Mouse (Mus musculus): ENCODE data around the gene Kansl3. TPM values are rescaled to one million over a fixed set of nuclear protein-coding genes. Genes with fewer than 3 reads are reported as not detected.

The Kansl3 gene
- polyA plus RNA-seq, 1 experiment from 2014 or later: 41.9 TPM

DNA sequence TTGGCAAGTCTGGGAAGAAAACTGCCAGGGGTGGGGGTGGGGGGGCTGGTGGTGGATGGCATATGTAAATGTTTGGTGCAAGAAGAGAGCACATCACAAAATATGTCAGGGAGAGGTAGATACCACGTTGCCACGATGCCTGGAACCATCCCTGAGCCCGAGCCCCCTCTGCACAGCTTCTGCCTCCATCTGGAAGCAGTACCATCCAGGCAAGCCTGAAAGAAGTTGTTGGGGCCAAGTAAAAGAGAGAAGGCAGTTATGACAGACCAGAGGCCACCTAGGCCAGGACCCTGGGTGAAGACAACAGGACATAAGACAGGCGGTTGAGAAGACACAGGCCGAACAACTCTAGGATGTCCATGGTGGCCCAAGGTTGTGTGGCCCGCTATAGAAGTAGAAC, 68.5 kb downstream of the Kansl3 start:
- Histone ChIP-seq H3K4me1 (replicated peaks) (peaks cover 8% of the 10 kb centered on the region), H3K9me3 (no peaks in the 10 kb centered on the region), H3K9ac (replicated peaks) (no peak overlapping the region), H3K4me3 (replicated peaks) (no peak overlapping the region), H3K27ac (no peak overlapping the region), H3K27me3 (peaks cover 25% of the 10 kb centered on the region), H3K36me3 (no peaks in the 10 kb centered on the region), H3K4me2 (replicated peaks) (no peak overlapping the region)
- WGBS: 91% methylated on average over 6 of the region's 6 CpGs
- no peak for ATAC-seq

DNA sequence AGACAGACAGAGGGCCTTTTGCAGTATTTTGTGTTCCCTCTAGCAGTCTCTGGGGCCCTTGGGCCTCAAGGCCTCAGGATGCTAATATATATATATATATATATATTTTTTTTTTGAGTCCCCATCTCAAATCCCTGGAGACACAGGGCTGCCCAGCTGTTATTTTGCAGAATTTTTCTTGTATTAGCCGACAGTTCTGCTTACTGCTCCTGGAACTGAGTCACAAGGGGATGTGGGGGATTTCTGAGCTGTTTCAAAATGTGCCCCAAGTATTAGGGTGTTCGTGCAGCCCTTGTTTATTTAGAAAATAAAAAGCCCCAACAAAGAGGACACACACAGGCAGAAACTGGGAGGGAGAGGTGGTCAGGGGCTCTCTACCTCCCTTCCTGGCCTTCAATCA, 69.3 kb downstream of the Kansl3 start:
- H3K9me3 ChIP-seq: no peaks in the 10 kb centered on the region
- WGBS: 56% methylated on average over 2 of the region's 2 CpGs
- H3K36me3 ChIP-seq: no peaks in the 10 kb centered on the region
- peaks cover 8% of the 10 kb centered on the region for H3K4me1 ChIP-seq (replicated peaks)
- ATAC-seq: no peak
- H3K27me3 ChIP-seq: peaks cover 25% of the 10 kb centered on the region
- no peak overlapping the region for H3K4me2 ChIP-seq (replicated peaks)
- no peak overlapping the region for H3K27ac ChIP-seq
- no peak overlapping the region for H3K9ac ChIP-seq (replicated peaks)
- no peak overlapping the region for H3K4me3 ChIP-seq (replicated peaks)

DNA sequence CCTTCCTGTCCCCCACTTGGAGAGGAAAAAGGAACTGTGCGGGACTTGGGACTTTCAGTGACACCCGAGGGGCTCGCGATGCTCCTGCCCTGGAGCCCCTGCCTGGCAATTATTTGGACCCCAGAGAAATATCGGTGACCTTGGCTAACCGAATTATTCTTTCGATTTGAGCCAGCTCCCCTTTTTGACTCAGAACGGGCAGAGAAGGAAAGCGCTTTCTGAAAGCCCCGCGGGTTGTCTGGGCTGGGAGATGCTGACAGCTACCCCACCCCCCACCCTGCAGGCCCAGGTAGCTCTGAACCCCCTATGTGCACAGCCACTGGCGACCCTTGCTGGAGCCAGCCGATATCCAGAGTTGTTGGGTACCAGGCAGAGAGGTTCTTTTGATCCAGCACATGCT, 69.9 kb downstream of the Kansl3 start:
- no peak for ATAC-seq
- Histone ChIP-seq H3K4me1 (replicated peaks) (peaks cover 8% of the 10 kb centered on the region), H3K4me2 (replicated peaks) (no peak overlapping the region), H3K9ac (replicated peaks) (no peak overlapping the region), H3K9me3 (no peaks in the 10 kb centered on the region), H3K4me3 (replicated peaks) (no peak overlapping the region), H3K36me3 (no peaks in the 10 kb centered on the region), H3K27me3 (peaks cover 24% of the 10 kb centered on the region), H3K27ac (no peak overlapping the region)
- WGBS: 35% methylated on average over 13 of the region's 13 CpGs

DNA sequence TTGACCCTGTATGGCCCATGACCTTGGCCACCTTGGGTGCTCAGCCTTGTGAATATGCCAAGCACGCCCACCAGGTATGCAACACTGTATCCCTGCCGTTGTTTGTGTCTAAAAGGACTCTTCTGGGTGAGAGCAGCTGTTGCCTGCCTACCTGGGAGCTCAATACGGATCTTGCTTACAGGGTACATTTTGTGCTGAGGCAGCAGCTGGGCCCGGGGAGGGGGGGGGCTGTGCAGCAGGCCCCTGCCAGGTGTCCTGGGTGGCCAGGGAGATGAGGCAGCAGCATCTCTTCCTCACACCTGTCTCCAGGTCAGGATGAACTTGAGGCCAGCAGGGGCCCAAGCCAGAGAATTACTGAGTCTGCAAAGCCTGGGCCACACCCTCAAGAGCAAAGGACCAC, 70.9 kb downstream of the Kansl3 start:
- Histone ChIP-seq H3K4me3 (replicated peaks) (no peak overlapping the region), H3K9ac (replicated peaks) (no peak overlapping the region), H3K4me2 (replicated peaks) (no peak overlapping the region), H3K36me3 (no peaks in the 10 kb centered on the region), H3K4me1 (replicated peaks) (peaks cover 5% of the 10 kb centered on the region), H3K27ac (no peak overlapping the region), H3K9me3 (no peaks in the 10 kb centered on the region), H3K27me3 (peaks cover 22% of the 10 kb centered on the region)
- no peak for ATAC-seq
- 79% methylated on average over 4 of the region's 4 CpGs for WGBS

DNA sequence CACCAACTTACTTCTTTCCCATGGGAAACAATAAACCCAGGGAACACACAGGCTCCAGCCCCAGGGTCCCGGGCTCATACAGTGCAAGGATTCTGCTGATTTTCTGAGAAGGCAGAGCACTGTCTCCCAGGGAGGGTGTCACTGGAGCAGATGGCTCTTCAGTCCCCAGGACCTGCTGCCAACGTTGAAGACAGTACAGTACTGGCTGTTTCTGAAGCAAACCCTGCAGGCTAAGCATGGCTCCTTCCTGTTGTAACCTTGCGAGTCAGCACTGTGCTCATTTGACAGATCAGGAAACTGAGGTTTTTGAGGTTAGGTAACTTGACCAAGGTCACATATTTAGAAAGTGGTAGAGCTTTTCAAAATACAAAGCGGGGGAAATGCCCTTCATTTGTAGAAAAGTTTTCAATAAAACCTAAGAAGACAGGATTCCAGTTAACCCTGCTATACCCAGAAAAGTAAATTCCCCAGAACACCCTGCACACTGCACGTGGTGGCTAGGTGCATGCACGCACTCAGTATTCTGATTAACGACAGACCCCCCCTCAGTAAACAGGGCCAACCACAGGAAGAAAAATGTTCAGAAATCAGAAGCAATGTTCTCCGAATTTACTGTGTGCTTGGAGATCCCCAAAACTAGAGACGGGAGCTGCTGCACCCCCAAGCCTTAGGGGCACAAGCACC, 72.4 kb downstream of the Kansl3 start:
- H3K27ac ChIP-seq: no peak overlapping the region
- H3K4me2 ChIP-seq (replicated peaks): no peak overlapping the region
- no peaks in the 10 kb centered on the region for H3K9me3 ChIP-seq
- H3K27me3 ChIP-seq: peaks cover 15% of the 10 kb centered on the region
- no peak for ATAC-seq
- WGBS: 79% methylated on average over 9 of the region's 9 CpGs
- H3K4me1 ChIP-seq (replicated peaks): 0 out of 2 replicates have a peak, but pooled peaks cover 3% of the 10 kb centered on the region
- H3K4me3 ChIP-seq (replicated peaks): no peak overlapping the region
- no peaks in the 10 kb centered on the region for H3K36me3 ChIP-seq
- no peak overlapping the region for H3K9ac ChIP-seq (replicated peaks)

DNA sequence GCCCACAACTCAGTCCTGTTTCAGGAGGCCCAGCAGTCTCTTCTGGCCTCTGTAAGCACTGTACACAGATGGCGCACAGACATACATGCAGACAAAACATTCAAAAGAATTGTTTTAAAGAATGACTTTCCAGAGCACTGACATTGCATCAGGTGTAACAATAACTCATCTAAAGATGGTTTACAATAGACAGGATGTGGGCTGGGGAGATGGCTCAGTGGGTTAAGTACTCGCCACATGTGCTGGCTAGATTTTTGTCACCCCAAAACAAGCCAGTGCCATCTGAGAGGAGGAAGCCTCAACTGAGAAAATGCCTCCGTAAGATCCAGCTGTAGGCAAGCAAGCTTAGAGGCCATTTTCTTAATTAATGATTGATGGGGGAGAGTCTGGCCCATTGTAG, 74.6 kb downstream of the Kansl3 start:
- Histone ChIP-seq H3K9me3 (no peaks in the 10 kb centered on the region), H3K4me2 (replicated peaks) (no peak overlapping the region), H3K9ac (replicated peaks) (no peak overlapping the region), H3K27me3 (peaks cover 3% of the 10 kb centered on the region; the same call in 1 of the 2 replicates), H3K27ac (no peak overlapping the region), H3K4me1 (replicated peaks) (0 out of 2 replicates have a peak, but pooled peaks cover 3% of the 10 kb centered on the region), H3K36me3 (no peaks in the 10 kb centered on the region), H3K4me3 (replicated peaks) (no peak overlapping the region)
- no peak for ATAC-seq
- 88% methylated on average over 3 of the region's 3 CpGs for WGBS

DNA sequence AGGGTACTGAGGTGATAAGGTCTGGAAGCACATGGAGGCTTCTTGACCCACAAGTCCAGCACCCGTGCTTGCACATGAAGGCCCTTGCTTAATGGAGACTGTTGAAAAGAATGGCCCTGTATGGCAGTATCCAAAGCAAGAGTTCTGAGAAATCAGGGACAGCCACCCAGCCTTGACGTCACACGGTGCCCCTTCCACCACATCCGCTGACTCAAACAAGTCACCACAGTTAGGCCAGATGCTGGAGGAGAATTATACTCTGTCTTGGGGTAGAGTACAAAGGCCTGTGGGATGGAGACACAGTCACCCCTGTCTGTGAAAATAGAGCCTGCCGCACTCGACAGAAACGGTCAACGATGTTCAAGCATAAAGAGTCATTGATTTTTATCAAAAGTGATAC, 75.5 kb downstream of the Kansl3 start:
- Histone ChIP-seq H3K4me2 (replicated peaks) (no peak overlapping the region), H3K4me1 (replicated peaks) (no peaks in the 10 kb centered on the region), H3K27me3 (peaks cover 3% of the 10 kb centered on the region; the same call in 1 of the 2 replicates), H3K27ac (no peak overlapping the region), H3K36me3 (no peaks in the 10 kb centered on the region), H3K9me3 (no peaks in the 10 kb centered on the region), H3K4me3 (replicated peaks) (no peak overlapping the region), H3K9ac (replicated peaks) (no peak overlapping the region)
- ATAC-seq: no peak
- 87% methylated on average over 8 of the region's 8 CpGs for WGBS

Small RNA genes lying within 50 kb of the gene (microRNA-seq; reads per million reads assigned to microRNA genes)
- not detected for gene Mir6898

Other genes with a start within 250 kb of the Kansl3 start
- 49.9 and 53.7 TPM in 2 replicates for gene Uggt1, start 124.5 kb downstream of the Kansl3 start, polyA plus RNA-seq (2015; fragmentation: Nextera tagmentation; extraction: Ambion mirVana)
- 0.67 and 0.85 TPM in 2 replicates for gene Neurl3, start 94.5 kb downstream of the Kansl3 start, polyA plus RNA-seq (2015; fragmentation: Nextera tagmentation; extraction: Ambion mirVana)
- gene Arid5a, start 61.4 kb downstream of the Kansl3 start, polyA plus RNA-seq (2015; fragmentation: Nextera tagmentation; extraction: Ambion mirVana): 2.3 and 2.4 TPM in 2 replicates
- 1.9 and 2.5 TPM in 2 replicates for gene Fer1l5, start 3.1 kb upstream of the Kansl3 start, polyA plus RNA-seq (2015; fragmentation: Nextera tagmentation; extraction: Ambion mirVana)
- gene Lman2l, start 76.1 kb upstream of the Kansl3 start, polyA plus RNA-seq (2015; fragmentation: Nextera tagmentation; extraction: Ambion mirVana): 66.8 and 72.1 TPM in 2 replicates
- 8.8 and 10.0 TPM in 2 replicates for gene Cnnm4, start 102.4 kb upstream of the Kansl3 start, polyA plus RNA-seq (2015; fragmentation: Nextera tagmentation; extraction: Ambion mirVana)
- gene Cnnm3, start 142.7 kb upstream of the Kansl3 start, polyA plus RNA-seq (2015; fragmentation: Nextera tagmentation; extraction: Ambion mirVana): 4.2 and 4.8 TPM in 2 replicates
- 16.1 and 19.0 TPM in 2 replicates for gene Ankrd23, start 167.7 kb upstream of the Kansl3 start, polyA plus RNA-seq (2015; fragmentation: Nextera tagmentation; extraction: Ambion mirVana)
- not detected in 2 replicates for gene Gm42417, start 170.2 kb upstream of the Kansl3 start, polyA plus RNA-seq (2015; fragmentation: Nextera tagmentation; extraction: Ambion mirVana)
- gene Ankrd39, start 178.3 kb upstream of the Kansl3 start, polyA plus RNA-seq (2015; fragmentation: Nextera tagmentation; extraction: Ambion mirVana): 22.1 and 22.3 TPM in 2 replicates
- 33.4 and 35.4 TPM in 2 replicates for gene Sema4c, start 189.2 kb upstream of the Kansl3 start, polyA plus RNA-seq (2015; fragmentation: Nextera tagmentation; extraction: Ambion mirVana)